Mouse (Mus musculus): ENCODE measurements around the gene Synpo2.

The Synpo2 gene

DNA sequence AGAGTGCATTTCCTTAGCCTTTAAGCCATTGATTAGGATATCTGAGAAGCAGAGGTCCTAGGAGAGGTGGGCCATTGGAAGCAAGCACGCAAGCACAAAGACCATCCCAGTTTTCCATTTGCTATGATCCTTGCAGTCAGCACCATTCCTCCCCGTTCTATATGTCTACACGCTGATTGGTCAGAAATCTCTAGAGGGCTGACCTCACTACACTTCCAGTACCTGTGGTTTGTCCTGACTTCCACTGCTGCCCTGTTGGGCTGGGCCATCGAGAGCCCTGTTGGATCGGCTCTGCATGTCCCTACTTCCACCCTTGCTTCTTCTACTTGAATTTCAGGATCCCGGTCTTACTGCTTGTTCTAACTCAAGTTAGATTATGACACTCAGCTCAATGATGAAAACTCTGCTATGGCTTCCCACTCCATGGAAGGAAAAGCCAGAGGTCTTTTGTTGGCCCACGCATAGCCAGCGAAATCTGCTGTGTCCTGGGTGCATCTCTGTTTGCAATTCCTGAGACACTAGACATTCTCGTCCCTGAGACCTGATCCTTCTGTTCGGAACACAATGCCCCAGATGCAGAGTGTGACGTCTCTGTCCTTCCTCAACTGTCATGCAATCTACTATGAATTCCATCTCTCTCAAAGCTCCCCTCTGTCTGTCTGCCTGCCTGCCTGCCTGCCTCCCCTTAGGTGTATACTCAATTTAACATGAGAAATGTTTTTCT lies 146.5 kb downstream of the Synpo2 start:
- DNase-seq (ENCODE audit: low spot score) = no peak

DNA sequence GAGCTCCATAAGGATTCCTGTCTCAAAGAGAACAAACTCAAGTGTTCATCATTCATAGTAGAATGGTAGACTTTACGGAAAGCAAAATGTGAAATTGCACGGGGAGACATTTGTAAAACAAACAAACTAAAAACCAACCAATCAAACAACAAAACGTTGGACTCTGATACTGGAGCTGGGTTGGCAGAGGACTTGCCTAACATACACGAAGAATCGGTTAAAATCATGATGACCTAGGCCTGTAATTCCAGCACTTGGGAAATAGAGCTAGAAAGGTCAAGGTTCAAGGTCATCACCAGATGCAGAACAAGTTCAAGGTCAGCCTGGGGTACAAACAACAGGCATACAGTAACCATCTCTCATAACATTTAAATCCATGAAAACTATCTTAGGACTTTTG lies 147.7 kb downstream of the Synpo2 start:
- no peak for DNase-seq (ENCODE audit: low spot score)

DNA sequence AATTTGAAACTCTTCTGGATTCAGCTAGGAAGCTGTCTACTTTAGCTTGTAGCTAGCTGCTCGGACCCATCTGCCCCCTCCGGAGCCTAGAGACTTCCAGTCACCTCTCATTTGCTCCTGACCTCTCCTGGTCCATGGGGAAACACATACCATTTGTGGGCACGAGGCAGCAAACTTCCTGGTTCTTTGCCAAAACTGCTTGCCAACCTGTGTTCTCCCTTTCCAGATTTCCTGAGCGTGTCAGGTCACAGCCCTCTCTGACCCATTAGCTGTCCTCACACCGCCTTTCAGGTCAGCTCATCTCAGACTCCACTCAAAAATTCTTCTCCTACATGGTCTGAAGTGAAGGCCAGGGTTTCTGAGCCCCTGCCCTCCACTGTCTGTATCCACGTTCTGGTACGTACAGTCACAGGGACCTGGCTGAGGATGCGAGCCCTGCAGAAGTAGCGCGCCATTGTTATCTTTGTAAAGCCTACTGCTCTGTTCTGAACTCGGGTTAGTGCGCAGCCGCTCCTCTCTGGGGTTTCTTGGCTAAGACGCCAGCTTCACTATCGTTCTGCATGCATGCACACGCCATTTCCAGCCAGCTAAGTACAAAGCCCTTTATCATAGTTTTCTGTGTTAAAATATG lies 150.0 kb downstream of the Synpo2 start:
- DNase-seq (ENCODE audit: low spot score) = no peak

DNA sequence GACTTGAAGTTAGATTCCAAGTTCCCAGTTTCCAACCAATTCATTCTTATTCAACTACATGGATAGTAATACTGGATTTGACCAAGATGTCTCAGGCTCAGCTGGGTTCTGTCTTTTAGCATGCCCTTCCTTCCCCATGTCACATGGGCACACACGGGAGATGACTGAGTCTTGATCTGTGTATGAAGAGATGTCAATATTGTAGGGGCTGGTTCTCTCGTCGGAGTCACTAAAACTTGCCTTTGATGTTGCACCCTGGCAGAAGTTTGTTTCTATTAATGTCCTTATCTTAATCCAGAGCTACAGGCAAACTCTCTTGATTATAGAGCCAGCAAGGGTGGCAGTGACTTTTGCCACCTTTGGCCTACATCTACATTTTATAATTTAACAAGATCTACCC lies 154.3 kb downstream of the Synpo2 start:
- no peak for DNase-seq (ENCODE audit: low spot score)

DNA sequence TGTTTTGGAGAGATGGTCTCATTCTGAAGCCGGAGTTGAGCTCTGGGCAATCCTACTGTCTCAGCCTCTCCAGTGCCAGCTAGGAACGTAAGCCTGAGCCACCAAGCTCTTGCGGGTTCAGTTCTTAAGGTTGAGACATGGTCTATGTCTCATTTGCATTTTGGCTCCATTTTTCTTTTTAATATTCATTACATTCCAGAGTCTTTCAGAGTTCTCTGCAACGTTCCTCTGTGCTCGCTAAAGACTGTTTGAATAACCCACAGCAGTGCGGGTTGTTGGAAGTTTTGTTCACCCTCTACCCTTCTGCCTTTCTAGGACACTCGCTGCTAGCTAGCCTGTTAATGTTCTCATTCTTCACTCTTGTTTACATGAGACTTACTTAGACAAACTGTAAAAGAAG lies 155.0 kb downstream of the Synpo2 start:
- DNase-seq (ENCODE audit: low spot score) = no peak

DNA sequence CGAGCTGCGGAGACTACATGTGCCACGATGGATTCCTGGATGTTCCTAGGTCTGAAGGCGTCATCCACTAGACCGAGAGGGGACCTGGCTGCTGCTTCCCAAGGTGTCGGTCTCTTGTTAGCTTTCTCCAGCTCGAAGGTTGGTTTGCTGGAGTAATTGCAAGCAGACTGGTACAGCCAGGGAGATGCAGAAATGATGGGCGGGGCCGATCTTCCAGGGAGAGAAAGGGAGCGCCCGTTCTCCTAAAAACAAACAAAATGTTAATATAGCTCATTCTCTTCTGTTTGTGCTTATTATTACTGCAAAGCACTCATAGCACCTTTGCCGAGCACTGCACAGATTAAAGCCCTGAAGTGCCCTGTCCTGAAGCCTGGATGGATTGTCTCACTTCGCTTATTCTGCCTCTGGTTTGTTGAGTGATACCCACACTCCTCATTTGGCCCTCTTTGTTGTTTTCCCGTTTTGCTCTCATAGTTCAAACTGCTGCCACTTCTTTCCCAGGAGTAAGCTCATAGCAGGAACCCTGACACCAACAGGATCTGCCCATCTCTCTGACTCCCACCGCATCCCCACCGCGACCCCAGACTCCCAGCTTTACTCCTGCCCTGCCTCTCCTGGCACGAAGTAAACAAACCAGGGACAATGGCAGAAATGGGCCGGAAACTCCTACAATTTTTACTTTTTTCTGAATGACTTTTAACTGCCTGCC lies 155.8 kb downstream of the Synpo2 start:
- DNase-seq (ENCODE audit: low spot score) = no peak

DNA sequence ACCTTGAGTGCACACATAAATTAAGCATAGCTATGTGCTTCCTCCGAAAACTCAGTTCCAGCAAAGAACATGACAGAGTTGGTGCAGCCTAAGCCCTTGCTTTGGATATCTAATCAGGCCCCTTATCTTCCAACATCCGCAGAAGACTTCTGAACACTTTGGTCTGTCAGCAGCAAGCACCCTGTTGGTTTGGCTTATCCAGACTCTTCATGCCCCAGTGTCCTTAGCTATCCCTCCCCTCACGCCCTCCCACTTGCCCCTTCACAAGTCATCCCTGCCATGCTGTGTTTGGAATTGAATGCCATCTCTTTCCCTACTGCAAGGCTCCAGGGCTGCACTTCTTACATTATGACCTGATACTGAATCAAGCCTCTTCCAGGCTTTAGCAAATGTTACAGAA lies 160.2 kb downstream of the Synpo2 start:
- no peak for DNase-seq (ENCODE audit: low spot score)

DNA sequence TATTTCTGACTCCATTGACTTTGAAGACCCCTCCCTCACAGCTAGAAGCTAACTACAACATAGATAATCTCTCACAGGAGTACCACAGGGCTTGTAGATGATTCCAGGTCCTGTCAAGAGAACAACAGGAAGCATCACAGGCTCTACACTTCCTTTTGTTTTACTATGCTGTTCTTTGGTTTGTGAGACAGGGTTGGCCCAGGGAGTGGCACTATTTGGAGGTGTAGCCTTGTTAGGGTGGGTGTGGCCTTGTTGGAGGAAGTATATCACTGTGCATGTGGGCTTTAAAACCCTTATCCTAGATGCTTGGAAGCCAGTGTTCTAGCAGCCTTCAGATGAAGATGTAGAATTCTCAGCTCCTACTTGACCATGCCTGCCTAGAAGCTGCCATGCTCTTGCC lies 160.9 kb downstream of the Synpo2 start:
- no peak for DNase-seq (ENCODE audit: low spot score)

DNA sequence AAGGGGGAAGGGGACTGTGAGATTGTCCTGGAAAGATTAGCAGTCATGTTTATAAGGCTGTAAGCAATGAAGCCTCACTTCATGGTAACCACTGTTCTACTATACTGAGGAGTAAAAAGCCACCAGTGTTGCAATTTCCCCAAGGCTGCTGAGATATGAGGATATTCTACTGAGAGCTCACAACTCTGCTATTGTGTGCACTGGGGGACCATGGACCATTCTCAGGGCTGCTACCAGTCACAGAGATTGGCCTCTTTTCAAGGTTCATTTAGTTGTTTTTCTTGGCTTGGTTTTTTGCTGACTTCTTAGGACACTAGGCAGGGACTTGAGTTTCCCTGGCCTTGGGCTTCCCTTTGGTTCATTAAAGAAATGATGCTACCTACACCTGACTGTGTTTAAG lies 162.6 kb downstream of the Synpo2 start:
- no peak for DNase-seq (ENCODE audit: low spot score)

DNA sequence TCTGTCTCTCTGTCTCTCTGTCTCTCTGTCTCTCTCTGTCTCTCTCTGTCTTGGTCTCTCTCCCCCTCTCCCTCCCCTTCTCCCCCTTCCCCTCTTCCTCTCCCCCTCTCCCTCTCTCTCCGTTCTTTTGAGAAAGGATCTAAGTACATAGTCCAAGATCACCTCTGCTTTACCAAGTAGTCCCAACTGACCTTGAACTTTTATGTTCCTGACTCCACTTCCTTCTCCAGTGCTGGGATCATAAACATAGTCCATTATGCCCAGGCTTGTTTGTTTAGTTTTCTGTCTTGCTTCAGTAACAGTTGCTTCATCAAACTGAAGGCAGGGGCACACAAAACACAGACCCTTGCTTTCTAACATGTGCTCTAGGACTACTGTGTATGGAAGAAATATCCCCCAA lies 163.5 kb downstream of the Synpo2 start:
- DNase-seq (ENCODE audit: low spot score) = no peak

DNA sequence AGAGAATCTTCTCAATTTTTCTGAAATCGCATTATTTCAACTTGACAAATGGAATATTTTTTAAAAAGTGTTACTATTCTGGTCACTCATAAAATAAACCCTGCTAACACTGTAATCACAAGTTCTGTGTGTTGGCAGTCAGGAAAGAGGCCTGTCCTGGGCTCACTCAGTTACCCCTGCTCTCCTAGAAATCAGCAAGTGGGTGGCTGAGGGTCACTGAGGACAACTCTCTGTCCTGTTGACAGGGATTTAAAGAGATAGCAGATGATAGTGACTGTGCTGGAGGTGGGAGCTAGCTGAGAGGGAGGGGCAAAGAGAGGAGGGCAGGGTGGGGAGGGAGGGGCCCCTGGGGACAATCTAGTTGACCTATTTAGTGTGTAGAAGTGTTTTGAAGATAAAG lies 165.0 kb downstream of the Synpo2 start:
- DNase-seq (ENCODE audit: low spot score) = no peak

DNA sequence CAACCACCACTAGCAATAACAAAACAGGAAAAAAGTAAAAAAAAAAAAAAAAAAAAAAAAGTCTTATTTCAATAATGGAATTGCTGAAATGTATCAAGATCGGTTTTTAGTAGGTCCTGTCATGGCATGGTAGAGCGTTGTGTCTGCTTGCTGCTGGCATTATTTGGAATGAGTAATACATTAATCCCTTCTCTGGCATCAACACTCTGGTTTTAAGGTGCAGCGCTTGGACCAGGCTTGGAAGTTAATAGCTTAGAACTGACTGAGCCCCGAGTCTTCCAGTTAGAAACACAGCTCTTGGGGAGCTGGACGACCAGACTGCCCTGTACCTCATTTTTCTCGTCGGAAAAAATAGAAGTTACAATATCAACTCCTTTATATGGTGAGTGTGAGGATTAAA lies 169.1 kb downstream of the Synpo2 start:
- DNase-seq (ENCODE audit: low spot score) = no peak

DNA sequence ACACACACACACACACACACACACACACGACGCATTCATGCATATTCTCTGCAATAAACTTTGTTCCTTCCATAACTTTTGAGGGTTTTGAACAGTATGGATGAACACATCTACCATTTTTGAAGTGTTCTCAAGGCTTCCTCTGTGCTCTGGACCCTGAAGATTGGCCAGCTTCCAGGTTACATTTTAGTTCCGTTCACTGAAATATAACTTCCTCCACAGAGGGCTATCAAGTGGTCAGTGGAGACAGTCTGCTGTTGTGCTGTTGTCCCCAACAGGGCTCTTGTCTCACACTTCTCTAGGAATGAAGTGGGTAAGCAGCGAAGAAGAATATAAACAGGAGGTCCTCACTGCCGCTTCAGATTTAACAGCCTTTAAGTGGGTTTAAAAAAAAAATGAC lies 170.5 kb downstream of the Synpo2 start:
- DNase-seq (ENCODE audit: low spot score) = no peak

DNA sequence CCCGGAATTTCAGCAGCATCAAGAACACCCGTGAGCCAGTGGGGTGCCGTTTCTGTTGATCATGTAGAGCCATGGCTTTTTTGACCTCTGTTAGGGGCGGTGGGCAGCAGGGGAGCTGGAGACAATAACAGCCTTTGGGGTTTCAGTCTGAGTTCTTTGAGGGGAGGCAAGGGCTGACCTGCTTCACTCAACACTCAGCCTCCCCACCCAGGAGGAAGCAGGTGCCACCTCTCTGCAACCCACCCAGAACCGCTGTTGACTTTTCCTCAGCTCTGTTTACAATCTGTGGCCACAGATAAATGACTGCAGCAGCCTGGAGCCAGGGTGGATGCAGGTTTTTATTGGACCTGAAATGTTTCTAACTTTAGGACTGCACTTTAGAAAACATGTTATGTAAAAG lies 171.8 kb downstream of the Synpo2 start:
- DNase-seq (ENCODE audit: low spot score) = no peak

DNA sequence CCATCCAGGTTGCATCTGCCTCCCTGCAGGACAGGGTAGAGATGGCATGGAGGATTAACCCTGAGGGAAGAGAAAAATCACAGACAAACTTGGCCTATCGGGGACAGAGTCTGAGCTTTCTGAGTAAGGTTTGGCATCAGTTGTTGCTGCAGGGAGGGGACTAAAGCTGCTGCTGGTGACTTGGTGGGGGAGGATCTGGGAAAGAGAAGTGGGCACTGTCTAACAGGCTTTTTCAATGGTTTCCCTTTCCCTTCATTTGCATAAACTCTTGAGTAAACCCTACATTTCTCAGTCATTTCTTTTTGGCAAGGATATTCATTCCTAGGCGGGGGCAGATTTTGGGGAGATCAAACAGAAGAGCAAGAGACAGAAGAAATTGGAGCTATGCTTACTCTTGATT lies 174.0 kb downstream of the Synpo2 start:
- no peak for DNase-seq (ENCODE audit: low spot score)

DNA sequence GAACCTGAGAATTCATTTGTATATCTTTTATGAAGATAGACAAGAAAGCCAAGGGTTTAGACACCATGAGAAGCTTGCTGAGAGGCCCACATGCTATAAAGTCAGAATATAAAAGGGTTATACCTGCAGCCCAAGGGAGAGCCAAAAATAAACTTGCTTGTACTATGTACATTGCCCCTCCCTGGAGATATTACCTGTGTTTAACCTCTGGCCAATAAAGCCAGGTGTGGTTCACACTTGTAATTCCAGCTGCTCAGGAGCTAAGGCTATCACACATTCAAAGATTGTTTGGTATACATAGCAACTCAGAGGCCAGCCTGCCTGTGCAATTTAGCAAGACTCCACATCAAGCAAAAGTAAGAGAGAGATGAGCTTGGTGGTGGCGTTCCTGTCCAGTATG lies 177.1 kb downstream of the Synpo2 start:
- no peak for DNase-seq (ENCODE audit: low spot score)

DNA sequence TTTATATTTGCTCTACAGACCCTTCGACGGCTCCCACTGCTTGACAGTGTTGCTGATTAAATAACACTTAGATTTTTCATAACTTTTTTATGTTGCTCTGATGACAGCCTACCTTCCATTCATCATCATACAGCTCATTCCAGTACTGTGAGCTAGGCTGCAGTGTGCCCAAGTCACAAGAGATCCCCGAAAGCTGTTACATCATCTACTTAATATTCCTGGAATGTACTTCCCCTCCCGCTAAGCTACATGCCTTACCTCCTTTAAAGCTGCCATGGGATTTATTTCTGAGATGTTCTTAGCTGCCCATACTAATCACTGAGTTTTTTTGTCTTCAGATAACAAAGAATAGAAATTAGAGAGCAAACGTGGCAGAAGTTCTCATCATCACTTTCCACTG lies 181.8 kb downstream of the Synpo2 start:
- no peak for DNase-seq (ENCODE audit: low spot score)

DNA sequence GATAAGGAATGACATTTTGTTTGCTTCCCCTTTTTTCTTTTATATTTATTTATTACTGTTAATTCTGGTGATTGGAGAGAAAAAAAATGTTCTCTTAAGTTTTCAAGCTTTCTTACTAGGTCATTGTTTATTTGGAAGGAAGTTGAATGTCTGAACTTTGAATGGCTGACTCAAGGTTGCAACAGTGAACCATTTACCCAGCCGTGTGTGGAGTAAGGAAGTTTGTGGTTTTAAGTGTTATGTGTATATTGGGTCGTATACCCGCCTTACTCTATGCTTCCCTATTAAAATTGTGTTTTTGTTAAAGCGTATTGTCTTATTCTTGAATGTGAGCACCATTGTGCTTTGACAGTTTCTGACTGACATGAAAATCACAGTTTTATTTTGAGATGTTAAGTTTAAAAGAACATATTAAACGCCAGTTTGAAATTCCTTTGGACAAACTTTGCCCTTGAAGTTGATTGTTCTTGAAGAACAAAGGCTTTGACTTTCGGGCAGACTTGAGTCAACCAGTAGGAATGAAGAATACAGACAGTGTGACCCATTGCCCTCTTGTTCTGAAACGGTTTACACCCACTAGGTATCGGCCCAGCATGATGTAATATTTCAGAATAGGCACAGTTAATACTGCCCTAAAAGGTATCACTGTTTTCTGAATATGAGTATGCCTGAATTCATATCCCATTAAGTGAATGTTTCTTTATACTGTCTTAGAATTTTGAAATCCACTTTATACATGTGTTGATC lies 182.6 kb downstream of the Synpo2 start:
- no peak for DNase-seq (ENCODE audit: low spot score)

DNA sequence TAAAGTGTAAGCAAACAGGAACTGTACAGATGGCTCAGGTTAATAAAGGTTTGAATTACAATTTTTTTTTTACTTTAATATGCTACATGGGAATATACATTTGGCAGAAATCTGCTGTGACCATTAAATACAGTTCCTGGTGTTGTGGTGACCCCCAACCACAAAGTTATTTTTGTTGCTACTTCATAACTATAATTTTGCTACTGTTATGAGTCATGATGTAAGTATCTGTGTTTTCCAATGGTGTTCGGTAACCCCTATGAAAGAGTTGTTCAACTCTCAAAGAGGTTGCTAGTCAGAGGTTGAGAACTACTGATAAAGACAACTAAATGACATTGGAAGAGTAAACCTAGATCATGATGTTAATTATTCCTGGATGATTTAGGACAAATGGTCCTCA lies 193.6 kb downstream of the Synpo2 start:
- no peak for DNase-seq (ENCODE audit: low spot score)

DNA sequence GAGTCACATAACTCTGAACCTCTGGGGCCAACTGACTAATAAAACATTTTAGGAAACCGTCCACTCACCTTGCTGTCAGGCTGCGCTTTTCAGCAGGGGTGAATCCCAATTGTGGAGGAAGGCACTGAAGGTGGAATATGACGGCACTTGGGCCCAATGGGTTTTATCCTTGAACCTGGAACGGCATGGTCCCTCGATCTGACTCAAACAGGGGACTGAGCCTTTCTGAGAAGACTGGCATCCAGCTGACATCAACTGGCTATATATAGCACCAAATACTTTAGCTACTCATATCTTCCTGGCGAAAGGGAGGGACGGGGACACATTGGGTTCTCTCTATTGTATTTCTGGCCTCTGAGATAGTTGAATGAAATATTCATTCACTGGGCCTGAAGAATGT lies 201.2 kb downstream of the Synpo2 start, which contains the start of gene Myoz2:
Gene Myoz2 (minus strand): TSS at position 264 of the 400 bp plus-strand sequence.
- DNase-seq (ENCODE audit: low spot score) = no peak

DNA sequence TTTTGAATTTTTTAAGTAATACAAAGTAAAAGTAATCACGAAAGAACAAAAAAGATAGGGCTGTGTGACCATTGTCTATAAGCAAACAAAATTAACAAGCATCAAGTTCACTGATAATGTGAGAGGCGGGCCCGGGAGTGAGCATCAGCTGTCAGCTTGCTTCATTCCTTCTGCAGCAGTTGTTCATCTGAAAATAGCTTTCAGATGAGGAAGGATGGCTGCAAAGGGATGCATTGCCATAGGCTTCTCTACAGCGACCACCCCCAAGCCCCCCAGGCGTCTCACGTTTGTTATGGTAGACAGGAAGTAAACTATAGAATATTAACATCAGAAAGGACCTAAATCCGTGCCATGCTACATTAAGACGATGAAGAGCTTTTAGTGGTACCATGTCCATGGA lies 202.1 kb downstream of the Synpo2 start:
- DNase-seq (ENCODE audit: low spot score) = no peak
